Mouse (Mus musculus): ENCODE results near the gene Thoc6. TPM values are rescaled to one million over a fixed set of nuclear protein-coding genes. Genes with fewer than 3 reads are reported as not detected.

Gene Thoc6
- polyA plus RNA-seq, 1 experiment from 2014 or later: 17.7 TPM

- Histone ChIP-seq H3K9me3 (ENCODE audit: control insufficient read depth, low read length) (no peaks in the 10 kb centered on the region), H3K4me3 (ENCODE audit: low read depth, low read length) (no peak overlapping the region), H3K36me3 (ENCODE audit: control insufficient read depth, insufficient read depth, low read length) (peaks cover 10% of the 10 kb centered on the region; the same call in 1 of the 2 replicates), H3K27ac (replicated peaks) (no peak overlapping the region), H3K9ac (ENCODE audit: low read length) (no peak overlapping the region), H3K4me2 (replicated peaks; ENCODE audit: low read depth) (no peak overlapping the region), H3K4me1 (replicated peaks; ENCODE audit: control insufficient read depth, insufficient read depth) (peaks cover 8% of the 10 kb centered on the region), H3K27me3 (ENCODE audit: control insufficient read depth, insufficient read depth, low read length) (no peaks in the 10 kb centered on the region)
- TF ChIP-seq CTCF (IDR thresholded peaks at IDR 0.05; ENCODE audit: low read depth): no peak
- TF ChIP-seq EP300 (optimal IDR thresholded peaks at IDR 0.05): no peak
- DNase-seq (ENCODE audit: low spot score) (no peak), ATAC-seq (ENCODE audit: low FRiP score, low TSS enrichment) (no peak)
- WGBS: 89% methylated on average over 7 of the region's 7 CpGs
Measured at GRCm38 (mm10) chr17:23670516-23671074, 3.1 kb downstream of the Thoc6 start.

DNA sequence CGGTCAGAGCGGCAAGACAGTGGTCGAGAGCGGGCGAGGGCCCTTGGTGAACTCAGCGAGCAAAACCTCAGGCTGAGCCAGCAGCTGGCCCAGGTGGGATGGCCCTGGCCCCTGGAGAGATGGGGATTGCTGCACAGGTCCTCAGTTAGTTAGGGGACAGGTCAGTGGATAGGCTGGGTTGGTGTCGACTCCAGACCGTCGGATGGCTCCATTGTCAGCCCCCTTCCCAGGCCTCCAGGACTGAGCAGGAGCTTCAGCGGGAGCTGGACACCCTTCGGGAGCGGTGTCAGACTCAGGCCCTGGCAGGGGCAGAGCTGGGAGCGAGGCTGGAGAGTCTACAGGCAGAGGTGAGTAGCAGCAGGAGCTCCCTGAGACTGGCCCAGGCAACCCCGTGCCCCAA is 8.2 kb downstream of the Thoc6 start:
- WGBS: 77% methylated on average over 14 of the region's 14 CpGs
- Histone ChIP-seq H3K4me1 (replicated peaks; ENCODE audit: control insufficient read depth, insufficient read depth) (0 out of 2 replicates have a peak, but pooled peaks cover 2% of the 10 kb centered on the region), H3K27ac (replicated peaks) (no peak overlapping the region), H3K9me3 (ENCODE audit: control insufficient read depth, low read length) (no peaks in the 10 kb centered on the region), H3K27me3 (ENCODE audit: control insufficient read depth, insufficient read depth, low read length) (peaks cover 3% of the 10 kb centered on the region; the same call in 1 of the 2 replicates), H3K4me2 (replicated peaks; ENCODE audit: low read depth) (no peak overlapping the region), H3K9ac (ENCODE audit: low read length) (no peak overlapping the region), H3K4me3 (ENCODE audit: low read depth, low read length) (no peak overlapping the region), H3K36me3 (ENCODE audit: control insufficient read depth, insufficient read depth, low read length) (peaks cover 10% of the 10 kb centered on the region; the same call in 1 of the 2 replicates)
- ATAC-seq (ENCODE audit: low FRiP score, low TSS enrichment) (no peak), DNase-seq (ENCODE audit: low spot score) (no peak)
- TF ChIP-seq EP300 (optimal IDR thresholded peaks at IDR 0.05): no peak
- TF ChIP-seq CTCF (IDR thresholded peaks at IDR 0.05; ENCODE audit: low read depth): no peak

DNA sequence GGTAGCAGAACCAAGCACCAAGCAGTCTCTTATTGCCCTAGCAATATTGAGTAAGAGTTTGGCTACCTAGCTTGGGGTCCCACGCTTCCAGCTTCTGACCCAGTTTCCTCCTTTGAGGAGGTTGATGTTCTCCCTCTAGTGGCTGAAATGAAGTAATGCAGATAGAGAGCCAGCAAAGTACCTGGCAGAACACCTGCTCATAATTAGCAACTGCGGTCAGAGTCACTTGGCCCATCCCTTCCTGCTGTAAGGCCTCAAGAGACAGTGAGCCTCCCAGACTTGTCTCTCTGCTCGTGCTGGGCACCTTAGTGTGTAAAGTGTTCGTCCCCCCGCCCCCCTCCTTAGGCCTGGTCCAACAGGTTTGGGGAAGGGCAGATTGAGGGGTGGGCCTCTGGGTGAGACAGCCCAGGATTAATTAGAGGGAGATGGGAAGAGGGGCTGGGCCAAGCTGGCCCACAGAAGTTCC is 9.1 kb downstream of the Thoc6 start:
- peak; percentile 9; the same call in 1 of the 2 replicates for ATAC-seq (ENCODE audit: low FRiP score, low TSS enrichment)

GRCm38 (mm10) chr17:23661526-23661925 is 12.2 kb downstream of the Thoc6 start:
- Histone ChIP-seq H3K4me3 (ENCODE audit: low read depth, low read length) (peak overlapping the region; percentile 49), H3K27me3 (ENCODE audit: control insufficient read depth, insufficient read depth, low read length) (peaks cover 3% of the 10 kb centered on the region; the same call in 1 of the 2 replicates), H3K9ac (ENCODE audit: low read length) (no peak overlapping the region), H3K4me1 (replicated peaks; ENCODE audit: control insufficient read depth, insufficient read depth) (0 out of 2 replicates have a peak, but pooled peaks cover 2% of the 10 kb centered on the region), H3K9me3 (ENCODE audit: control insufficient read depth, low read length) (no peaks in the 10 kb centered on the region), H3K27ac (replicated peaks) (peak overlapping the region; percentile 86), H3K4me2 (replicated peaks; ENCODE audit: low read depth) (peak overlapping the region; percentile 57), H3K36me3 (ENCODE audit: control insufficient read depth, insufficient read depth, low read length) (no peaks in the 10 kb centered on the region)
- WGBS: under 1% methylated on average over 8 of the region's 9 CpGs
- DNase-seq (ENCODE audit: low spot score) (peak; percentile 49), ATAC-seq (ENCODE audit: low FRiP score, low TSS enrichment) (no peak)
- TF ChIP-seq EP300 (optimal IDR thresholded peaks at IDR 0.05) (no peak), CTCF (IDR thresholded peaks at IDR 0.05; ENCODE audit: low read depth) (peak; percentile 65)

More for the DNA sequence above, 9.1 kb downstream of the Thoc6 start:
- no peak overlapping the region for H3K9ac ChIP-seq (ENCODE audit: low read length)
- 12% methylated on average over 5 of the region's 5 CpGs for WGBS
- no peak for DNase-seq (ENCODE audit: low spot score)
- no peak overlapping the region for H3K4me3 ChIP-seq (ENCODE audit: low read depth, low read length)
- no peak overlapping the region for H3K4me2 ChIP-seq (replicated peaks; ENCODE audit: low read depth)
- 0 out of 2 replicates have a peak, but pooled peaks cover 2% of the 10 kb centered on the region for H3K4me1 ChIP-seq (replicated peaks; ENCODE audit: control insufficient read depth, insufficient read depth)
- peaks cover 4% of the 10 kb centered on the region; the same call in 1 of the 2 replicates for H3K36me3 ChIP-seq (ENCODE audit: control insufficient read depth, insufficient read depth, low read length)
- H3K9me3 ChIP-seq (ENCODE audit: control insufficient read depth, low read length): no peaks in the 10 kb centered on the region
- H3K27ac ChIP-seq (replicated peaks): no peak overlapping the region
- H3K27me3 ChIP-seq (ENCODE audit: control insufficient read depth, insufficient read depth, low read length): peaks cover 3% of the 10 kb centered on the region; the same call in 1 of the 2 replicates
- TF ChIP-seq EP300 (optimal IDR thresholded peaks at IDR 0.05) (no peak), CTCF (IDR thresholded peaks at IDR 0.05; ENCODE audit: low read depth) (peak; percentile 83)

GRCm38 (mm10) chr17:23660876-23661200 is 12.8 kb downstream of the Thoc6 start:
- ATAC-seq (ENCODE audit: low FRiP score, low TSS enrichment): peak; percentile 77
- Histone ChIP-seq H3K9me3 (ENCODE audit: control insufficient read depth, low read length) (no peaks in the 10 kb centered on the region), H3K9ac (ENCODE audit: low read length) (peak overlapping the region; percentile 53), H3K27ac (replicated peaks) (peak overlapping the region; percentile 86), H3K4me2 (replicated peaks; ENCODE audit: low read depth) (peak overlapping the region; percentile 57), H3K27me3 (ENCODE audit: control insufficient read depth, insufficient read depth, low read length) (peaks cover 3% of the 10 kb centered on the region; the same call in 1 of the 2 replicates), H3K4me3 (ENCODE audit: low read depth, low read length) (peak overlapping the region; percentile 49), H3K36me3 (ENCODE audit: control insufficient read depth, insufficient read depth, low read length) (no peaks in the 10 kb centered on the region), H3K4me1 (replicated peaks; ENCODE audit: control insufficient read depth, insufficient read depth) (0 out of 2 replicates have a peak, but pooled peaks cover 2% of the 10 kb centered on the region)
- TF ChIP-seq CTCF (IDR thresholded peaks at IDR 0.05; ENCODE audit: low read depth) (no peak), EP300 (optimal IDR thresholded peaks at IDR 0.05) (no peak)
- WGBS: 2% methylated on average over 12 of the region's 14 CpGs
- DNase-seq (ENCODE audit: low spot score): peak; percentile 71

Data from stomach, postnatal 0 days (tissue).